Mouse (Mus musculus): Measurements from ENCODE around the gene Klhl29. TPM values are rescaled to one million over a fixed set of nuclear protein-coding genes. Genes with fewer than 3 reads are reported as not detected.

Klhl29 gene
- polyA plus RNA-seq, 2 experiments: 4.9 to 14.0 TPM

DNA sequence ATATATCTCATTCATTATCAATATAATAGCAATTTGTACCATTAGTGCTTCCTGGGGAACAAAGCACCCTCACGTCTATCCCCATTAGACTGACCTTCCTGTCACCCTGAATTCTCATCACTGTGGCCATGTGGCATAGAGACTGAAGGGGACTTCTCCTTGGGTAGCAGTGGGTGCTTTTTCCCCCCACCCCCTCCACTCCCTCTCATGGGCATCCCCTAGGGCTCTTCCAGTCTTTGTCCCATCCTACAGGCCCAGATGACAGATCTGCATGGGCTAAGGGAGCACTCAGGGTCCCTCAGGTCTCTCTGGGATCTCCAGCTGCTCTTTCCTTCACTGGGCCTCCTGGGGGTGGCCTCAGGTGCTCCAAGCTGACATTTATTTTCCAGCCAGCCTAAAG, 286.8 kb downstream of the Klhl29 start:
- Histone ChIP-seq H3K9ac (ENCODE audit: low read depth, low read length, severe bottlenecking) (no peak overlapping the region), H3K4me3 (replicated peaks; ENCODE audit: low read length) (no peak overlapping the region), H3K36me3 (ENCODE audit: control insufficient read depth, insufficient read depth, low read length) (peaks cover 45% of the 10 kb centered on the region), H3K4me1 (ENCODE audit: control insufficient read depth, insufficient read depth, low read length) (peaks cover 5% of the 10 kb centered on the region), H3K27ac (replicated peaks; ENCODE audit: low read depth, low read length) (no peak overlapping the region), H3K4me2 (replicated peaks; ENCODE audit: low read depth, low read length, severe bottlenecking) (no peak overlapping the region), H3K9me3 (ENCODE audit: control insufficient read depth, low read length) (no peaks in the 10 kb centered on the region), H3K27me3 (ENCODE audit: control insufficient read depth, insufficient read depth, low read length) (no peaks in the 10 kb centered on the region)
- no peak for TF ChIP-seq POLR2A (IDR thresholded peaks at IDR 0.05; ENCODE audit: borderline replicate concordance, extremely low read depth, insufficient read depth, insufficient read length)
- 66% methylated on average over 1 of the region's 1 CpGs for WGBS
- no peak for DNase-seq (ENCODE audit: low spot score)
- no peak for ATAC-seq (ENCODE audit: low FRiP score, low read depth)

DNA sequence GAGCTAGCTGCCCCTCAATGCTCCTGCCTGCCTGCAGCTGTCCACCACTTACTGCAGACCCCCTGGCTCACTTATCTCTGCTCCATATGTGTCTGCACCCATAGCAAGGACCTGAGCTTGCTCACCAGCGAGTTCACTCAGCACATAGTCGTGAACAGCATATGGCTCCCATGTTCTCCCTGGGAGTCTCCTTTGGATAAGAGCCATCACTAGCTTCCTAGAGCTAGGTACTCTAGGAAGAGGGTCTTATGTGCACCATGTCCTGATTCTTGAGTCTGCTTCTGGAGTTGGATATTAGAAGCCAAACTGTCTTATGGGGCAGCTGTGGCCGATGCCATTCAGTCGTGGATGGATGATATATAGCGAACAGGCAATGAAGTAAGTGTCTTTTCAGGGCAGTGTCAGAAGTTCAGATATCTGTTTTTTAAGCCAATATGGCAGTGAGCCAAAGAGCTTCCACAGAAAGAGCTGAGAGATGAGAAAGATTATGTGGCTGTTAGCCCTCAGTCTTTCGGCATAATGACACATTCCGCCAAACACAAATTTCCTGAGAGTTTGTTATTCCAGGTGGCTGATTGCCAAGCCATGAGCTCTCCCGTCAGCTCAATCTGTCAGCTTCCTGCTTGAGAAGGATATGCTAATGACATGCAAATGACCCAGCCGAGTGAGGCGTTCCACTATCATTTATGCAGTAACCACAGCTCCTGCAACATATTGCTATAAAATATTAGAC, 287.5 kb downstream of the Klhl29 start:
- H3K4me1 ChIP-seq (ENCODE audit: control insufficient read depth, insufficient read depth, low read length): peaks cover 5% of the 10 kb centered on the region
- H3K4me3 ChIP-seq (replicated peaks; ENCODE audit: low read length): no peak overlapping the region
- ATAC-seq (ENCODE audit: low FRiP score, low read depth): no peak
- H3K9me3 ChIP-seq (ENCODE audit: control insufficient read depth, low read length): no peaks in the 10 kb centered on the region
- no peak overlapping the region for H3K4me2 ChIP-seq (replicated peaks; ENCODE audit: low read depth, low read length, severe bottlenecking)
- peaks cover 52% of the 10 kb centered on the region for H3K36me3 ChIP-seq (ENCODE audit: control insufficient read depth, insufficient read depth, low read length)
- H3K9ac ChIP-seq (ENCODE audit: low read depth, low read length, severe bottlenecking): no peak overlapping the region
- 45% methylated on average over 10 of the region's 10 CpGs for WGBS
- H3K27me3 ChIP-seq (ENCODE audit: control insufficient read depth, insufficient read depth, low read length): no peaks in the 10 kb centered on the region
- no peak overlapping the region for H3K27ac ChIP-seq (replicated peaks; ENCODE audit: low read depth, low read length)
- TF ChIP-seq POLR2A (IDR thresholded peaks at IDR 0.05; ENCODE audit: borderline replicate concordance, extremely low read depth, insufficient read depth, insufficient read length): no peak
- DNase-seq (ENCODE audit: low spot score): peak; percentile 67

DNA sequence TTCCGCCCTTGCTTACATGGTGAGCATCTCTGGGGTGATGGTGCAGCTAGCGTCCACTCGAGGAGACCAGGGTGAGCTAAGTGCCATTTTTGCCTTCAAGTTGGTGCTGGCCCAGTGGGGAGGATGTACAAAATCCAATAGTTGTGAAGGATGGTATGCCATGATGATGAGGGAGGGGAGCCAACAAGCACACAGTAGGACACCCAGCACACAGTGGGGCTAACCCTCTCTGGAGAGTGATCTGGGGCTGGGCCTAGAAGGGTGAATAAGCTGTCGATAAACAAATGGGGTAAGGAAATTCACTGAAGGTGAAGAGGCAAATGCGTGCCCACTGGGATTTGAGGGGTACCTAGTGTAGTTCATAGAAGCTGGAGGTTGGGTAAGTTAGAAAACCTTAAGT, 290.8 kb downstream of the Klhl29 start:
- peaks cover 5% of the 10 kb centered on the region for H3K4me1 ChIP-seq (ENCODE audit: control insufficient read depth, insufficient read depth, low read length)
- no peaks in the 10 kb centered on the region for H3K9me3 ChIP-seq (ENCODE audit: control insufficient read depth, low read length)
- H3K27ac ChIP-seq (replicated peaks; ENCODE audit: low read depth, low read length): no peak overlapping the region
- DNase-seq (ENCODE audit: low spot score) (no peak), ATAC-seq (ENCODE audit: low FRiP score, low read depth) (no peak)
- peaks cover 51% of the 10 kb centered on the region for H3K36me3 ChIP-seq (ENCODE audit: control insufficient read depth, insufficient read depth, low read length)
- no peak for TF ChIP-seq POLR2A (IDR thresholded peaks at IDR 0.05; ENCODE audit: borderline replicate concordance, extremely low read depth, insufficient read depth, insufficient read length)
- no peaks in the 10 kb centered on the region for H3K27me3 ChIP-seq (ENCODE audit: control insufficient read depth, insufficient read depth, low read length)
- 94% methylated on average over 5 of the region's 5 CpGs for WGBS
- H3K4me3 ChIP-seq (replicated peaks; ENCODE audit: low read length): no peak overlapping the region
- no peak overlapping the region for H3K4me2 ChIP-seq (replicated peaks; ENCODE audit: low read depth, low read length, severe bottlenecking)
- H3K9ac ChIP-seq (ENCODE audit: low read depth, low read length, severe bottlenecking): no peak overlapping the region

DNA sequence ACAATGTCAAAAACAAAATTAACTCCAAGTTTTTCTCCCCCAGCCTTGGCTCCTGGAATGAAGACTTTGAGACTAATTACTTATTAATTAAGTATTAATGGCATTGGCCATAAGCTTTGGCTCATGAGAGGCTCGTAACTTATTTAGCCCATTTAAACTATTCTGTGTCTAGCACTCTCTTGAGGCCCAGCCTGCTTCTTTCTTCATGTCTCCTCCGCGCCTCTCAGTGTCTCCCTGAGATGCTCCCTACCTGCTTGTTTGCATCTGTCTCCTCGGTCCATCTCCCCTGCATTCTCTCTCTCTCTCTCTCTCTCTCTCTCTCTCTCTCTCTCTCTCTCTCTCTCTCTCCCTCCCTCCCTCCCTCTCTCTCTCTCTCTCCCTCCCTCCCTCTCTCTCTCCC, 294.0 kb downstream of the Klhl29 start:
- Histone ChIP-seq H3K9me3 (ENCODE audit: control insufficient read depth, low read length) (no peaks in the 10 kb centered on the region), H3K4me2 (replicated peaks; ENCODE audit: low read depth, low read length, severe bottlenecking) (no peak overlapping the region), H3K36me3 (ENCODE audit: control insufficient read depth, insufficient read depth, low read length) (peaks cover 35% of the 10 kb centered on the region), H3K27ac (replicated peaks; ENCODE audit: low read depth, low read length) (no peak overlapping the region), H3K27me3 (ENCODE audit: control insufficient read depth, insufficient read depth, low read length) (no peaks in the 10 kb centered on the region), H3K4me1 (ENCODE audit: control insufficient read depth, insufficient read depth, low read length) (no peaks in the 10 kb centered on the region), H3K4me3 (replicated peaks; ENCODE audit: low read length) (no peak overlapping the region), H3K9ac (ENCODE audit: low read depth, low read length, severe bottlenecking) (no peak overlapping the region)
- DNase-seq (ENCODE audit: low spot score): no peak
- 94% methylated on average over 4 of the region's 4 CpGs for WGBS
- TF ChIP-seq POLR2A (IDR thresholded peaks at IDR 0.05; ENCODE audit: borderline replicate concordance, extremely low read depth, insufficient read depth, insufficient read length): no peak
- ATAC-seq (ENCODE audit: low FRiP score, low read depth): no peak

DNA sequence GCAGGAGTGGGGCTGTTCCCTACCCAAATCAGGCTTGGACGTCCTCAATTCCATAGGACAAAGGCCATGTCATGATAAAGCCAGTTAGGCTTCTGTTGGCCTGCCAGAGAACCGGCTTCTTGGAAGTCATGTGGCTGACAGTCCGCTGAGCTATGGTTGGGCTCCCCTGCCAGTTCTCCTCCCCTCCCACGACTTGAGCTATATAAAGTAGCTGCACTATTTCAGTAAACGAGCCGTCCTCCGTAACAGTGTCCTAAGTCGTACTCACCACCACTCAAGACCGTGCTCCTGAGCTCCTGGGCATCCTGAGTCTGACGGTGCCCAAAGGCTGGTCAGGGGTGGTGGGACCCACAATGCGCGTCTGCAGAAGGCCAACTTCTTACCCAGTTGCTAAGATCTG, 302.3 kb downstream of the Klhl29 start:
- no peak for TF ChIP-seq POLR2A (IDR thresholded peaks at IDR 0.05; ENCODE audit: borderline replicate concordance, extremely low read depth, insufficient read depth, insufficient read length)
- no peak for DNase-seq (ENCODE audit: low spot score)
- no peaks in the 10 kb centered on the region for H3K4me1 ChIP-seq (ENCODE audit: control insufficient read depth, insufficient read depth, low read length)
- H3K9me3 ChIP-seq (ENCODE audit: control insufficient read depth, low read length): no peaks in the 10 kb centered on the region
- H3K9ac ChIP-seq (ENCODE audit: low read depth, low read length, severe bottlenecking): no peak overlapping the region
- H3K4me3 ChIP-seq (replicated peaks; ENCODE audit: low read length): no peak overlapping the region
- no peaks in the 10 kb centered on the region for H3K27me3 ChIP-seq (ENCODE audit: control insufficient read depth, insufficient read depth, low read length)
- no peak for ATAC-seq (ENCODE audit: low FRiP score, low read depth)
- H3K36me3 ChIP-seq (ENCODE audit: control insufficient read depth, insufficient read depth, low read length): no peaks in the 10 kb centered on the region
- no peak overlapping the region for H3K27ac ChIP-seq (replicated peaks; ENCODE audit: low read depth, low read length)
- H3K4me2 ChIP-seq (replicated peaks; ENCODE audit: low read depth, low read length, severe bottlenecking): no peak overlapping the region
- WGBS: 81% methylated on average over 12 of the region's 12 CpGs

Data from limb, embryonic 14.5 days (tissue).